Mouse (Mus musculus) forebrain, embryonic 16.5 days (tissue): Measurements from ENCODE around the gene Pimreg. TPM values are rescaled to one million over a fixed set of nuclear protein-coding genes. Genes with fewer than 3 reads are reported as not detected.

ENCODE experiments used
- ATAC-seq: fragments of 200-750 bp; cut with Nextera tagmentation; 2 replicates; pipeline ENCODE4 v1.8.0; 2017; ENCODE audit warnings: mild to moderate bottlenecking, moderate library complexity
- H3K27ac ChIP-seq: fragments of 300-500 bp; sonication (generic); 2 replicates; pipeline ENCODE4 v1.5.1; 2014; ENCODE audit warnings: low read length, control low read depth
- H3K27me3 ChIP-seq: fragments of 300-500 bp; sonication (generic); replicated peaks from 2 replicates; pipeline ENCODE4 v1.6.1; 2014; ENCODE audit warnings: low read length; ENCODE audit not compliant: control insufficient read depth, insufficient read depth
- H3K36me3 ChIP-seq: fragments of 300-500 bp; sonication (generic); 2 replicates; pipeline ENCODE4 v1.6.1; 2014; ENCODE audit not compliant: control insufficient read depth, insufficient read depth
- H3K4me1 ChIP-seq: fragments of 300-500 bp; sonication (generic); replicated peaks from 2 replicates; pipeline ENCODE4 v1.6.1; 2014; ENCODE audit warnings: low read length; ENCODE audit not compliant: control insufficient read depth, insufficient read depth
- H3K4me2 ChIP-seq: fragments of 300-500 bp; sonication (generic); 2 replicates; pipeline ENCODE4 v1.6.1; 2014; ENCODE audit warnings: mild to moderate bottlenecking, low read length, control low read depth
- H3K4me3 ChIP-seq: fragments of 300-500 bp; sonication (generic); replicated peaks from 2 replicates; pipeline ENCODE4 v1.5.1; 2014; ENCODE audit warnings: mild to moderate bottlenecking, low read length, control low read depth
- H3K9ac ChIP-seq: fragments of 300-500 bp; sonication (generic); replicated peaks from 2 replicates; pipeline ENCODE4 v1.6.1; 2014; ENCODE audit warnings: low read depth, low read length, control low read depth
- H3K9me3 ChIP-seq: fragments of 300-500 bp; sonication (generic); 2 replicates; pipeline ENCODE4 v1.6.1; 2016; ENCODE audit warnings: low read length; ENCODE audit not compliant: control insufficient read depth
- WGBS: fragments of 180-500 bp; shearing (Covaris S2); extraction: QIAGEN DNeasy Blood & Tissue Kit; methylation state at CpG from one replicate; pipeline ENCODE4 v1.1.7; 2014; 5-methylcytosine and 5-hydroxymethylcytosine counted together
- polyA plus RNA-seq: library from polyadenylated mRNA; unstranded; fragments of >200 nt; fragmentation: Nextera tagmentation; extraction: Ambion mirVana; gene quantifications from 2 replicates; pipeline ENCODE4 v1.2.1, GENCODE M21; 2015

Gene Pimreg
- polyA plus RNA-seq, 1 experiment from 2014 or later, result 64.1 TPM

DNA sequence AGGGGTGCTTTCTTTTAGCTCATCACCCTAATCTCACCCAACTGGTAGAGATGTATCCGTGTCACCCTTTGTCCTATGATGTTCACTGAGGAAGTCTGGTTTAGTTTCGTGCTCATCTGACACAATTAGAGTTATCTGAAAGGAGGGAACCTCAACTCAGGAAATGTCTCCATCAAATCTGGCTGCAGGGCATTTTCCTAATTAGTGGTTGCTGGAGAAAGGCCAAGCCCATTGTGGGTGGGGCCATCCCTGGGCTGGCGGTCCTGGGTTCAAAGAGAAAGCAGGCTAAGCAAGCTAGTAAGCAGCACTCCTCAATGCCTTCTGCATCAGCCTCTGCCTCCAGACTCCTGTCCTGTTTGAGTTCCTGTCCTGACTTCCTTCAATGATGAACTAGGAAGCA is 10.4 kb downstream of the Pimreg start:
- ATAC-seq, result no peak

DNA sequence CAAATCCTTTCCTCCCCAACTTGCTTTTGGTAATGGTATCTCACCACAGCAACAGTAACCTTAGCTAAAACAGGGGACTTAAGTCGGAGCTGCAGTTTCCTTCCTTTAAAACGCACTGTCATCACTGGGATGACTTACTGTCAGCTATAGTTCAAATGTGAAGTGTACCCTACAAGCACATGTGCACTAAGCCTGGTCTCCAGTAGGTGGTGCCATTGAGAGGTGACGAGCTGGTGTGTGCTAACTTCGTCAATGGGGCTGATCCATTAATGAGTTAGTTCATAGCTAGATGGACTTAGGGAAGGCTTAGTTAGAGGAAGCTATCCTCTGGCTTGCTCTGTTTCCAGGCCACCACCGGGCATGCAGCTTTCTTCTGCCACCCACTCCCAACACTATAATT is 10.8 kb downstream of the Pimreg start:
- 15% methylated on average over 5 of the region's 5 CpGs for WGBS
- Histone ChIP-seq H3K4me1 (peaks cover 28% of the 10 kb centered on the region), H3K9me3 (no peaks in the 10 kb centered on the region), H3K4me2 (no peak overlapping the region), H3K27me3 (peaks cover 9% of the 10 kb centered on the region), H3K4me3 (no peak overlapping the region), H3K36me3 (no peaks in the 10 kb centered on the region), H3K27ac (no peak overlapping the region), H3K9ac (no peak overlapping the region)
- ATAC-seq, result peak; percentile 39; the same call in 1 of the 2 replicates

More for the DNA sequence above, 10.4 kb downstream of the Pimreg start:
- H3K27me3 ChIP-seq, result peaks cover 9% of the 10 kb centered on the region
- H3K27ac ChIP-seq, result no peak overlapping the region
- H3K36me3 ChIP-seq, result no peaks in the 10 kb centered on the region
- no peaks in the 10 kb centered on the region for H3K9me3 ChIP-seq
- H3K4me1 ChIP-seq, result peaks cover 26% of the 10 kb centered on the region
- 29% methylated on average over 3 of the region's 3 CpGs for WGBS
- H3K4me2 ChIP-seq, result no peak overlapping the region
- H3K9ac ChIP-seq, result no peak overlapping the region
- no peak overlapping the region for H3K4me3 ChIP-seq

DNA sequence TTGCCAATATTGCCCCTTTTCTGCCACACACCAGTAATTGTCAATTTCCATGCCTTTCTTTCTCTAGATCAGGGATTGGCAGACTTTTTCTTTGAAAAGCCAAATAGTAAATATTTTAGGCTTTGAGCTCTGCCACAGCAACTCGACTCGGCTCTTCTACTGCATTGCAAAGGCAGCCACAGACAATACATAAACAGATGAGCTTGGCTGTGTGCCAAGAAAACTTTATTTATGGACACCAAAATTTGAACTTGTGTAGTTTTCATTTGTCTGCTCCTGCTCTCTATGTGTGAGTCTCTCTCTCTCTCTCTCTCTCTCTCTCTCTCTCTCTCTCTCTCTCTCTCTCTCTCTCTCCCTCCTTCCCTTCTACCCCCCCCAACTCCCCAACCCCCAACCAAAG is 13.3 kb downstream of the Pimreg start:
- Histone ChIP-seq H3K27ac (no peak overlapping the region), H3K4me1 (peaks cover 28% of the 10 kb centered on the region), H3K4me2 (no peak overlapping the region), H3K9ac (no peak overlapping the region), H3K9me3 (no peaks in the 10 kb centered on the region), H3K36me3 (no peaks in the 10 kb centered on the region), H3K4me3 (no peak overlapping the region), H3K27me3 (no peaks in the 10 kb centered on the region)
- WGBS, result 13% methylated on average over 2 of the region's 2 CpGs
- ATAC-seq, result no peak

DNA sequence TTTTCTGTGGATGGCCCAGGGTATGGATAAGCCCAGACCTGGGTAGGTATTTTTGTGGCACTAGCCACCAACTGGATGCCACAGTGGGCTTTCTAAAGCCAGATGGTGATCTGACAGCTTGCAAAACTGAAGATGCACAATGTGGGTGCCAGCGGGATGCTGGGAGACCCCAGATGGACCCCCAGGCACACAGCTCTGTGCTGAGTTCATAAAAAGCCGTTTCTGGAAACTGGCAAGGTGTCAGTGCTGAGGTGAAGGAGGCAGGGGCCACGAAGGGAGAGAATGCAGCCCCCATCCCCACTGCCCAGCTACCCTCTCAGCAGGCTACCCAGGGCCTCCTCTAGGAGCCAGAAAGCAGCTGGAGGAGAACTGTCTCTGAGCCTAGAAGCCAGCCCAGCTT is 15.3 kb downstream of the Pimreg start:
- ATAC-seq, result no peak
- Histone ChIP-seq H3K4me3 (no peak overlapping the region), H3K4me2 (no peak overlapping the region), H3K36me3 (no peaks in the 10 kb centered on the region), H3K27me3 (no peaks in the 10 kb centered on the region), H3K9me3 (no peaks in the 10 kb centered on the region), H3K9ac (no peak overlapping the region), H3K27ac (no peak overlapping the region), H3K4me1 (peaks cover 9% of the 10 kb centered on the region)
- WGBS, result 36% methylated on average over 3 of the region's 3 CpGs

DNA sequence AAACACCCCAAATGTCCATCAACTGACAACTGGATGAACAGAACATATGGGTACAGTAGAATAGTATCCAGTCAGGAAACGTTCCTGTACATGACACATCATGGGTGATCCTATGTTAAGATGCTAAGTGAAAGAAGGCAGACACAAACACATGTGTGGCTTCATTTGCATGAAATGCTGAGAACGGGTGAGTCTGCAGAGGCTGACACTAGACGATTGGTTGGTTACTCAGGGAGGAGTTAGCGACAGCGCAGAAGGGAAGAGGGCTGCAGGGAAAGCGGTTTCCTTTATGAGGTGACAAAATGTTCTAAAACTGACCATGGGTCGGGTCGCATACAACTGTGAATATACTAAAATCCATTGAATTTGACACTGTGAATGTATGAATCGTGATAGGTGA is 18.6 kb downstream of the Pimreg start:
- 81% methylated on average over 9 of the region's 9 CpGs for WGBS

DNA sequence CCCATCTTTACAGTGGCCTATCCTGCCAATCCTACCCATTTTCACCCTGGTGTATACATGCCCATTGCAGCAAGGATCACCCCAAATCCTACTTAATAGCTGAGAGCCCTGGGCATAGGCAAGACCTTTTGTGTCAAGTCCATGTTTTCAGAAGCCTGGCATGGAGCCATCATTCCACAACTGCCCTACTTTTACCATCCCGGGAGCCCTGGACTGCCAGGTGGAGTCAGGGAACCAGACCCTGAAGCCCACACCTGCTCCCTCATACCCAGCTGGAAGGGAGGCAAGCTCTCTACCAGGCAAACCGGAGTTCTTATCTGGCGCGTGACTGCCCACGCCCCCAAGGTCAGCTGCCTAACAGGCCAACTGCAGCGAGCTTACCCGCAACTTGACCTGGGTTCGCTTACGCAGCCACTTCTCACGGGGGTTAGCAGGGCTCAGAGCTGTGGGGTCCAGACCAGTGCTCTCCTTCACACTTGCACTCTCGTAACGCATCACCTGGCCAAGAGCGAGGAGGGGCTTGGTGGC is 19.3 kb downstream of the Pimreg start:
- Histone ChIP-seq H3K36me3 (no peaks in the 10 kb centered on the region), H3K4me1 (peaks cover 17% of the 10 kb centered on the region), H3K4me2 (no peak overlapping the region), H3K4me3 (no peak overlapping the region), H3K27me3 (no peaks in the 10 kb centered on the region), H3K27ac (no peak overlapping the region), H3K9me3 (peaks cover 7% of the 10 kb centered on the region), H3K9ac (no peak overlapping the region)
- WGBS, result 86% methylated on average over 13 of the region's 13 CpGs
- no peak for ATAC-seq

More for the DNA sequence above, 18.6 kb downstream of the Pimreg start:
- H3K27ac ChIP-seq, result no peak overlapping the region
- peaks cover 13% of the 10 kb centered on the region for H3K4me1 ChIP-seq
- no peak overlapping the region for H3K4me3 ChIP-seq
- no peak overlapping the region for H3K9ac ChIP-seq
- no peak overlapping the region for H3K4me2 ChIP-seq
- no peak for ATAC-seq
- H3K9me3 ChIP-seq, result peaks cover 7% of the 10 kb centered on the region
- no peaks in the 10 kb centered on the region for H3K27me3 ChIP-seq
- no peaks in the 10 kb centered on the region for H3K36me3 ChIP-seq

DNA sequence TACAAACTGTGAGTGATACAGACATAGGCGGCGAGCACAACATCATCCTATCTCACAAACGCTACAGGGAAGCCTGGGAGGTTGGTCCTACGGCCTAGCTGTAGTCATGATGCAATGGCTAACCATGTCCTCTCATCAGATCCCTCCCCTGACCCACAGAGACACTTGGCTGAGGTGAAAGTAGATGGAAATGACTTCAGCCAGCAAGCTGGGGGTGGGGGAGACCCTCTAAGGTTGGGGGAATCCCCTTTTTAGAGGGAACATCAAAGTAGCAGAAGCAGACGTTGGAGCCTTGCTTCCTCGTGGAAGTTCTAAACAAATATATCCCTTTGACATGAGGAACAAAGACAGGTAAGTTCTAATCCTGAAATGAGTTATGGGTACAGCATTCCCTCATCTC is 22.6 kb downstream of the Pimreg start:
- ATAC-seq, result no peak
- 86% methylated on average over 6 of the region's 6 CpGs for WGBS
- no peaks in the 10 kb centered on the region for H3K36me3 ChIP-seq

DNA sequence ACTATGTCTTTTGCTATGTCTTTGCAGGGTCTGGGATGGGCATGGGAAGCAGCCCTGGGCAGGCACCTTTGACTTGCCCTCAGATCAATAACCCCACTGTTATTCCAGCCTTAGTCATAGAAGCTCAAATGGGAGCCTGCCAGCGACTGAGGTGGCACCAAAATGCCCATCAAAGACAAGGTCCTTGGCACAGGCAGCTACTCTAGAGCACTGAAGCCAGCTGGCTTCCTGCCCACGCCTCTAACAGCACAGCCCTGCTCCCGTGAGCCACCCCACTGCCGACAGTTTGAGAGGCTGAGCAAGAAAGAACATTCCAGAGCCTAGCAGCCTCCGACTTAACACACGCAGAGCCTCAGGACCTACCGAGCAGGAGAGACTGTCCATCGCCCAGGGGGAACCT is 23.3 kb downstream of the Pimreg start:
- no peaks in the 10 kb centered on the region for H3K27me3 ChIP-seq
- H3K4me2 ChIP-seq, result no peak overlapping the region
- H3K27ac ChIP-seq, result no peak overlapping the region
- H3K9me3 ChIP-seq, result peaks cover 7% of the 10 kb centered on the region
- H3K4me1 ChIP-seq, result peaks cover 31% of the 10 kb centered on the region
- peak; percentile 56; the same call in 1 of the 2 replicates for ATAC-seq
- WGBS, result 43% methylated on average over 8 of the region's 8 CpGs
- H3K36me3 ChIP-seq, result no peaks in the 10 kb centered on the region
- H3K9ac ChIP-seq, result no peak overlapping the region
- no peak overlapping the region for H3K4me3 ChIP-seq

More for the DNA sequence above, 22.6 kb downstream of the Pimreg start:
- peaks cover 7% of the 10 kb centered on the region for H3K9me3 ChIP-seq
- H3K4me3 ChIP-seq, result no peak overlapping the region
- peaks cover 31% of the 10 kb centered on the region for H3K4me1 ChIP-seq
- H3K9ac ChIP-seq, result no peak overlapping the region
- no peak overlapping the region for H3K27ac ChIP-seq
- H3K27me3 ChIP-seq, result no peaks in the 10 kb centered on the region
- no peak overlapping the region for H3K4me2 ChIP-seq

DNA sequence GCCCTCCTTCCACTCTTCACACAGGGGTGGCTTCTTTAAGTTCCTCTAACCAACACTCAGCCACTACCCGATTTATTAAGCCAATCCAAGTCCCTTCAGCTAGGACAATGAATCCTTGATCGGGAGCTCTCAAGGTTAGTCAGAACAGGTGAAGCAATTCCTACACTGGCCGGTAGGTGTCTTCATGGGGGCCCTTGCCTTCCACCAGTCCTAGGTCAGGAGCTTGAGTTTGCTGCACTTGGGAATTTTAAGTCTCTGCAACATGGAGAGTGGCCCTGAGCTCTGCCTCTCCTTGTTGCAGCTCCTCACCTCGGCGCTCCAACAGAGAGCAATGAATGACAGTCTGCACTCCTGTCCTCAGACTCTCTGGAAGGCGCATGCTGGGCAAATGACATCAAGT is 24.5 kb downstream of the Pimreg start:
- no peaks in the 10 kb centered on the region for H3K27me3 ChIP-seq
- no peak overlapping the region for H3K27ac ChIP-seq
- H3K36me3 ChIP-seq, result no peaks in the 10 kb centered on the region
- H3K9me3 ChIP-seq, result peaks cover 7% of the 10 kb centered on the region
- H3K4me1 ChIP-seq, result peaks cover 31% of the 10 kb centered on the region
- H3K4me2 ChIP-seq, result no peak overlapping the region
- no peak overlapping the region for H3K4me3 ChIP-seq
- H3K9ac ChIP-seq, result no peak overlapping the region
- 37% methylated on average over 6 of the region's 6 CpGs for WGBS
- no peak for ATAC-seq

DNA sequence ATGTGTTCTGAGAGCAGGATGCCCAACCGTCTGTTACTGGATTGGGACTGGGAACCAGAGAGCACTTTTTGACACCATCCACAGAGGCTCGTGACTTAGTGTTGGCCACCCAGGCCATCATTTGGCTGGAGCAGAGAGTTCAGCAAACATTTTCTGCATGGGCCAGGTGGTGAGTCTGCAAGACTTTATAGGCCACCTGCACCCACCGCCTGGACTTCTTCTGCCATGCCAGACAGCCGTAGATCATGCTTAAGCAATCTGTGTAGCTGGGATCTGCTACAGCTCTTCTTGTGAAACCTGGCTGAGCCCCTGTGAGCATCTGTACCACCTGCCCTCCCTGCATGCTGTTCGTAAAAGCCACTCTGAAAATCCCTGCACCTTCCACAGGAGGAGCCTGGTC is 25.5 kb downstream of the Pimreg start:
- WGBS, result 63% methylated on average over 5 of the region's 5 CpGs
- Histone ChIP-seq H3K27ac (peak overlapping the region; percentile 80), H3K9ac (no peak overlapping the region; the same call in 1 of the 2 replicates), H3K27me3 (no peaks in the 10 kb centered on the region), H3K4me1 (peaks cover 33% of the 10 kb centered on the region), H3K4me3 (no peak overlapping the region), H3K4me2 (no peak overlapping the region), H3K36me3 (no peaks in the 10 kb centered on the region), H3K9me3 (peaks cover 7% of the 10 kb centered on the region)
- ATAC-seq, result 0 out of 2 replicates have a peak, but pooled peaks have one; percentile 17
